Mouse (Mus musculus): ENCODE measurements around the gene Kcnk6. TPM values are rescaled to one million over a fixed set of nuclear protein-coding genes. Genes with fewer than 3 reads are reported as not detected.
A peak's percentile ranks its signal among the peaks of the same experiment; 100 is the strongest.

Gene Kcnk6
- 34.3 and 43.5 TPM in 2 replicates for polyA plus RNA-seq (2012; rRNA removed)

GRCm38 (mm10) chr7:29232247-29233013 is at the start of gene Kcnk6:
Kcnk6 (minus strand) TSS chr7:29232515.
- Histone ChIP-seq H3K27me3 (ENCODE audit: control insufficient read depth, insufficient read depth, low read length) (no peaks in the 10 kb centered on the region; the same call in 1 of the 2 replicates), H3K4me1 (ENCODE audit: control insufficient read depth, insufficient read depth, insufficient read length) (no peaks in the 10 kb centered on the region; the same call in 1 of the 2 replicates), H3K4me3 (ENCODE audit: extremely low read depth, insufficient read depth, insufficient read length) (peak within 1 kb of the TSS; percentile 53), H3K27ac (ENCODE audit: insufficient read depth, low read length) (peak within 1 kb of the TSS; percentile 52), H3K36me3 (ENCODE audit: control insufficient read depth, insufficient read depth, low read length) (no peaks in the 10 kb centered on the region)
- TF ChIP-seq POLR2A (IDR thresholded peaks at IDR 0.05; ENCODE audit: low read depth, low read length) (no peak), CTCF (IDR thresholded peaks at IDR 0.05; ENCODE audit: extremely low read depth, insufficient read depth, insufficient read length, insufficient replicate concordance) (no peak)
- WGBS = 2% methylated on average over 62 of the region's 62 CpGs
- DNase-seq (ENCODE audit: low read depth in 1 of 2, low spot score in 2 of 2) = peak in 1 of 2 experiments; percentile 42

- WGBS = 1% methylated on average over 80 of the region's 80 CpGs
- TF ChIP-seq CTCF (IDR thresholded peaks at IDR 0.05; ENCODE audit: extremely low read depth, insufficient read depth, insufficient read length, insufficient replicate concordance) = no peak
- no peak for TF ChIP-seq POLR2A (IDR thresholded peaks at IDR 0.05; ENCODE audit: low read depth, low read length)
- Histone ChIP-seq H3K4me3 (ENCODE audit: extremely low read depth, insufficient read depth, insufficient read length) (peak within 1 kb of the TSS; percentile 75), H3K36me3 (ENCODE audit: control insufficient read depth, insufficient read depth, low read length) (no peaks in the 10 kb centered on the region), H3K27me3 (ENCODE audit: control insufficient read depth, insufficient read depth, low read length) (no peaks in the 10 kb centered on the region), H3K4me1 (ENCODE audit: control insufficient read depth, insufficient read depth, insufficient read length) (peaks cover 6% of the 10 kb centered on the region), H3K27ac (ENCODE audit: insufficient read depth, low read length) (peak within 1 kb of the TSS; percentile 60)
- peak; percentile 36 to 71 for DNase-seq (ENCODE audit: low read depth in 1 of 2, low spot score in 2 of 2)
Observed at GRCm38 (mm10) chr7:29281201-29282073, 49.1 kb upstream of the Kcnk6 start, which contains the start of gene Spint2. Spint2 (minus strand) TSS chr7:29281912.

- Histone ChIP-seq H3K4me1 (ENCODE audit: control insufficient read depth, insufficient read depth, insufficient read length) (peaks cover 6% of the 10 kb centered on the region), H3K4me3 (ENCODE audit: extremely low read depth, insufficient read depth, insufficient read length) (peak overlapping the region; percentile 75; the same call in 1 of the 2 replicates), H3K27ac (ENCODE audit: insufficient read depth, low read length) (no peak overlapping the region), H3K27me3 (ENCODE audit: control insufficient read depth, insufficient read depth, low read length) (no peaks in the 10 kb centered on the region), H3K36me3 (ENCODE audit: control insufficient read depth, insufficient read depth, low read length) (no peaks in the 10 kb centered on the region)
- DNase-seq (ENCODE audit: low read depth in 1 of 2, low spot score in 2 of 2) = no peak
- TF ChIP-seq CTCF (IDR thresholded peaks at IDR 0.05; ENCODE audit: extremely low read depth, insufficient read depth, insufficient read length, insufficient replicate concordance) (no peak), POLR2A (IDR thresholded peaks at IDR 0.05; ENCODE audit: low read depth, low read length) (no peak)
- 13% methylated on average over 13 of the region's 13 CpGs for WGBS
Observed at GRCm38 (mm10) chr7:29280801-29281200, 48.5 kb upstream of the Kcnk6 start.

- Histone ChIP-seq H3K4me1 (ENCODE audit: control insufficient read depth, insufficient read depth, insufficient read length) (peaks cover 6% of the 10 kb centered on the region), H3K27me3 (ENCODE audit: control insufficient read depth, insufficient read depth, low read length) (no peaks in the 10 kb centered on the region), H3K27ac (ENCODE audit: insufficient read depth, low read length) (no peak overlapping the region), H3K36me3 (ENCODE audit: control insufficient read depth, insufficient read depth, low read length) (no peaks in the 10 kb centered on the region), H3K4me3 (ENCODE audit: extremely low read depth, insufficient read depth, insufficient read length) (no peak overlapping the region)
- DNase-seq (ENCODE audit: low read depth in 1 of 2, low spot score in 2 of 2) = no peak
- 90% methylated on average over 8 of the region's 8 CpGs for WGBS
- TF ChIP-seq CTCF (IDR thresholded peaks at IDR 0.05; ENCODE audit: extremely low read depth, insufficient read depth, insufficient read length, insufficient replicate concordance) = no peak
- TF ChIP-seq POLR2A (IDR thresholded peaks at IDR 0.05; ENCODE audit: low read depth, low read length) = no peak
Observed at GRCm38 (mm10) chr7:29279924-29280323, 47.6 kb upstream of the Kcnk6 start.

GRCm38 (mm10) chr7:29279261-29279660 is 46.9 kb upstream of the Kcnk6 start:
- no peak overlapping the region for H3K27ac ChIP-seq (ENCODE audit: insufficient read depth, low read length)
- H3K4me3 ChIP-seq (ENCODE audit: extremely low read depth, insufficient read depth, insufficient read length) = no peak overlapping the region
- no peaks in the 10 kb centered on the region for H3K27me3 ChIP-seq (ENCODE audit: control insufficient read depth, insufficient read depth, low read length)
- TF ChIP-seq POLR2A (IDR thresholded peaks at IDR 0.05; ENCODE audit: low read depth, low read length) = no peak
- no peak for TF ChIP-seq CTCF (IDR thresholded peaks at IDR 0.05; ENCODE audit: extremely low read depth, insufficient read depth, insufficient read length, insufficient replicate concordance)
- DNase-seq (ENCODE audit: low read depth in 1 of 2, low spot score in 2 of 2) = no peak
- no peaks in the 10 kb centered on the region for H3K36me3 ChIP-seq (ENCODE audit: control insufficient read depth, insufficient read depth, low read length)
- H3K4me1 ChIP-seq (ENCODE audit: control insufficient read depth, insufficient read depth, insufficient read length) = peaks cover 6% of the 10 kb centered on the region

- Histone ChIP-seq H3K4me1 (ENCODE audit: control insufficient read depth, insufficient read depth, insufficient read length) (peaks cover 6% of the 10 kb centered on the region), H3K4me3 (ENCODE audit: extremely low read depth, insufficient read depth, insufficient read length) (no peak overlapping the region), H3K27ac (ENCODE audit: insufficient read depth, low read length) (no peak overlapping the region), H3K36me3 (ENCODE audit: control insufficient read depth, insufficient read depth, low read length) (no peaks in the 10 kb centered on the region), H3K27me3 (ENCODE audit: control insufficient read depth, insufficient read depth, low read length) (no peaks in the 10 kb centered on the region)
- WGBS = 80% methylated on average over 4 of the region's 4 CpGs
- TF ChIP-seq POLR2A (IDR thresholded peaks at IDR 0.05; ENCODE audit: low read depth, low read length) = no peak
- no peak for TF ChIP-seq CTCF (IDR thresholded peaks at IDR 0.05; ENCODE audit: extremely low read depth, insufficient read depth, insufficient read length, insufficient replicate concordance)
- DNase-seq (ENCODE audit: low read depth in 1 of 2, low spot score in 2 of 2) = no peak
Observed at GRCm38 (mm10) chr7:29277510-29277909, 45.2 kb upstream of the Kcnk6 start.

Data from spleen, adult 2 months (tissue).